Mouse (Mus musculus) hindbrain, embryonic 16.5 days (tissue): ENCODE data around the gene Gpr179. TPM values are rescaled to one million over a fixed set of nuclear protein-coding genes. Genes with fewer than 3 reads are reported as not detected.

Experiments used
- ATAC-seq: fragments of 200-750 bp; cut with Nextera tagmentation; 2 replicates; pipeline ENCODE4 v1.8.0; 2017; ENCODE audit warnings: moderate TSS enrichment, moderate library complexity
- H3K27ac ChIP-seq: fragments of 300-500 bp; sonication (generic); 2 replicates; pipeline ENCODE4 v1.5.1; 2014; ENCODE audit warnings: low read depth, mild to moderate bottlenecking, control low read depth, low read length, moderate library complexity
- H3K27me3 ChIP-seq: fragments of 300-500 bp; sonication (generic); replicated peaks from 2 replicates; pipeline ENCODE4 v1.6.1; 2014; ENCODE audit warnings: low read length; ENCODE audit not compliant: control insufficient read depth, insufficient read depth
- H3K36me3 ChIP-seq: fragments of 300-500 bp; sonication (generic); 2 replicates; pipeline ENCODE4 v1.6.1; 2014; ENCODE audit warnings: mild to moderate bottlenecking, low read length, moderate library complexity, mixed read lengths; ENCODE audit not compliant: control insufficient read depth, insufficient read depth
- H3K4me1 ChIP-seq: fragments of 300-500 bp; sonication (generic); 2 replicates; pipeline ENCODE4 v1.6.1; 2014; ENCODE audit warnings: low read depth, low read length; ENCODE audit not compliant: control insufficient read depth, insufficient read depth
- H3K4me2 ChIP-seq: fragments of 300-500 bp; sonication (generic); 2 replicates; pipeline ENCODE4 v1.6.1; 2014; ENCODE audit warnings: mild to moderate bottlenecking, low read length, control low read depth, moderate library complexity
- H3K4me3 ChIP-seq: fragments of 300-500 bp; sonication (generic); 2 replicates; pipeline ENCODE4 v1.5.1; 2014; ENCODE audit warnings: mild to moderate bottlenecking, low read length, control low read depth, moderate library complexity
- H3K9ac ChIP-seq: fragments of 300-500 bp; sonication (generic); 2 replicates; pipeline ENCODE4 v1.6.1; 2014; ENCODE audit warnings: low read depth, mild to moderate bottlenecking, control low read depth, low read length, moderate library complexity
- H3K9me3 ChIP-seq: fragments of 300-500 bp; sonication (generic); 2 replicates; pipeline ENCODE4 v1.6.1; 2014; ENCODE audit warnings: mild to moderate bottlenecking, low read length, moderate library complexity; ENCODE audit not compliant: control insufficient read depth
- WGBS: fragments of 180-500 bp; shearing (Covaris S2); extraction: QIAGEN DNeasy Blood & Tissue Kit; methylation state at CpG from one replicate; pipeline ENCODE4 v1.1.7; 2014; 5-methylcytosine and 5-hydroxymethylcytosine counted together
- polyA plus RNA-seq: library from polyadenylated mRNA; unstranded; fragments of >200 nt; fragmentation: Nextera tagmentation; extraction: Ambion mirVana; gene quantifications from 2 replicates; pipeline ENCODE4 v1.2.1, GENCODE M21; 2015

Gene Gpr179
- polyA plus RNA-seq, 1 experiment from 2014 or later: 0.43 TPM

DNA sequence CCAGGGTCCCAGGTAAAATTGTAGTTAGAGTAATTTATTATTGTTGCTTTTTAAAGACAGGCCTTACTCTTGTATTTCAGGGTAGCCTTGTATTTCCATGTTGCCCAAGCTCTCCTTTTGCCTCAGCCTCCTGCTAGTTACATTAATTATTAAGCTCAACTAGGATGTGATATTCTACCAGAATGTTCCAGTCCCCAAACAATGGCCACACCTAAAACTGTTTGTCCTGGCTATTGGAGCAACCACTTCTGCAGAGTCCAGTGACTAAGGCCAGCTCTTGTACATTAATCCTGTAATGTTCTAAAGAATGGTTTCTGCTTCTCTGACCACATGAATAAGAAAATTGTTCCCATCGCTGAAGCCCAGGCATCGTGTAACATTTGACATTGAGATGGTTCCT is 31.1 kb upstream of the Gpr179 start:
- Histone ChIP-seq H3K9me3 (no peaks in the 10 kb centered on the region), H3K27ac (no peak overlapping the region), H3K27me3 (no peaks in the 10 kb centered on the region), H3K36me3 (peaks cover 19% of the 10 kb centered on the region), H3K4me2 (no peak overlapping the region), H3K4me3 (no peak overlapping the region), H3K4me1 (no peaks in the 10 kb centered on the region), H3K9ac (no peak overlapping the region)
- no peak for ATAC-seq
- 92% methylated on average over 2 of the region's 2 CpGs for WGBS

DNA sequence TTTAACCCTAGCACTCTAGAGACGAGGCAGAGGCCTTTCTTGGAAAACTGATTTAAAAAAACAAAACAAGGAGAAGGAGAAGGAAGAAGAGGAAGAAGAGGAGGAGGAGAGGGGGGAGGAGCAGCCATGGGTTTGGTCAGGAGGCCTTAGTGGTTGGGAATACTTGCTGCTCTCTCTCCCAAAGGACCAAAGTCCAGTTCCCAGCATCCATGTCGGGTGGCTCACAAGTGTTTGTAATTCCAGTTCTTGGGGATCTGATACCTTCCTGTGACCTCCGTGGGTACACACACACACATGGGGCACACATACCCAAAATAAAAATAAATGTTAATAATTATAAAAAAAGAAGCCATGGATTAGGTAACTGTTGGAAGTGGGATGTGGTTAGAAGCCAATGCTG is 28.2 kb upstream of the Gpr179 start:
- Histone ChIP-seq H3K27me3 (no peaks in the 10 kb centered on the region), H3K9me3 (no peaks in the 10 kb centered on the region), H3K36me3 (peaks cover 25% of the 10 kb centered on the region), H3K4me3 (no peak overlapping the region), H3K4me2 (no peak overlapping the region), H3K9ac (no peak overlapping the region), H3K4me1 (no peaks in the 10 kb centered on the region), H3K27ac (no peak overlapping the region)
- no peak for ATAC-seq
- WGBS: 84% methylated on average over 3 of the region's 3 CpGs

DNA sequence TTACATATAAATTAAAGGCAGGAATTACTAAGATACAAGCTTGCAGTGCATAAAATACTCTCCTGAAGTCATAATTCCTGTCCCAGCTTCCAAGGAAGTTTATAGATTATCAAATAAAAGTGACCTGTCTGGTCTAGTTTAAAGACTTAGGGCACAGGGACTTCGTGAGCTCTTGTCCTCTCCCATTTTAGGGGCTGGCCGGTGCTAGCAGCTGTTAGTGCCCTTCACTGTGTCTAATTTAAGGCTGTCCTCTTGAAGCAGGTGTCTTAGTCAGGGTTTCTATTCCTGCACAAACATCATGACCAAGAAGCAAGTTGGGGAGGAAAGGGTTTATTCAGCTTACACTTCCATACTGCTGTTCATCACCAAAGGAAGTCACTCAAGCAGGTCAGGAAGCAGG is 21.5 kb upstream of the Gpr179 start:
- peaks cover 12% of the 10 kb centered on the region; the same call in 1 of the 2 replicates for H3K36me3 ChIP-seq
- no peaks in the 10 kb centered on the region for H3K27me3 ChIP-seq
- H3K27ac ChIP-seq: no peak overlapping the region
- no peaks in the 10 kb centered on the region for H3K9me3 ChIP-seq
- 92% methylated on average over 2 of the region's 2 CpGs for WGBS
- H3K9ac ChIP-seq: no peak overlapping the region
- no peak overlapping the region for H3K4me2 ChIP-seq
- no peak overlapping the region for H3K4me3 ChIP-seq
- ATAC-seq: no peak
- H3K4me1 ChIP-seq: peaks cover 8% of the 10 kb centered on the region

DNA sequence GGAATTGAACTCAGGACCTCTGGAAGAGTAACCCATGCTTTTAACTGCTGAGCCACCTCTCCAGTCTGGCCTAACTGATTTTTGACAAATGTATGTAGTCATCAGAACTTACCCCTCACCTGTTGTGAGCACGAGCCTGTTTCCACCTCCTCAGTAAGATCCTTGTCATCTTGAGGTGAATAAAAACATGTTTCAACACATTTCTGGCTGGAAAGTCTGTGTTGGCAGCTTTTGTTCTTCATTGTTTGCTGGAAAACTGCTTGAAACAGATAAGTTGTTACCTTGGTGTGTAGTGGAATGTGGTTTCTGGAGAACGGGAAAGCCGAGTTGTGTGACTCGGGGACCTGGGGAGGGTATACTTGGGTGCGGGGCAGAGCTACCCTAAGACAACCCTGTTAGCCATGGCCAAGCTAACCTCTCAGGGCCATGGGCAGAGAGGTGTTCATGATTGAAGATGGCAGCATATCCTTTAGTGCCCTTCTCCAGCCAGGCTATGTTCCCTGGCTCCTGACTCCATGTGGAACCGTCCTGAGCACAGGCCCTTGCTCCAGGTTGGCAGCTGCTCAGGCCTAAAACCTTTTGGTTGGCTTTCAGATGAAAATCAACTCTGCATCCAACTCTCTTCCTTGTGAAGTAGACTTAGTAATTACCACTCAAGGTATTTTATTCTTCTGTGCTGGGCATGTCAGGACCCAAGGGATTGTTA is 20.4 kb upstream of the Gpr179 start:
- H3K4me1 ChIP-seq: peaks cover 8% of the 10 kb centered on the region
- H3K9ac ChIP-seq: no peak overlapping the region
- 83% methylated on average over 6 of the region's 6 CpGs for WGBS
- no peaks in the 10 kb centered on the region for H3K9me3 ChIP-seq
- H3K4me2 ChIP-seq: no peak overlapping the region
- H3K27ac ChIP-seq: no peak overlapping the region
- H3K36me3 ChIP-seq: peaks cover 4% of the 10 kb centered on the region; the same call in 1 of the 2 replicates
- no peak overlapping the region for H3K4me3 ChIP-seq
- no peaks in the 10 kb centered on the region for H3K27me3 ChIP-seq
- no peak for ATAC-seq

DNA sequence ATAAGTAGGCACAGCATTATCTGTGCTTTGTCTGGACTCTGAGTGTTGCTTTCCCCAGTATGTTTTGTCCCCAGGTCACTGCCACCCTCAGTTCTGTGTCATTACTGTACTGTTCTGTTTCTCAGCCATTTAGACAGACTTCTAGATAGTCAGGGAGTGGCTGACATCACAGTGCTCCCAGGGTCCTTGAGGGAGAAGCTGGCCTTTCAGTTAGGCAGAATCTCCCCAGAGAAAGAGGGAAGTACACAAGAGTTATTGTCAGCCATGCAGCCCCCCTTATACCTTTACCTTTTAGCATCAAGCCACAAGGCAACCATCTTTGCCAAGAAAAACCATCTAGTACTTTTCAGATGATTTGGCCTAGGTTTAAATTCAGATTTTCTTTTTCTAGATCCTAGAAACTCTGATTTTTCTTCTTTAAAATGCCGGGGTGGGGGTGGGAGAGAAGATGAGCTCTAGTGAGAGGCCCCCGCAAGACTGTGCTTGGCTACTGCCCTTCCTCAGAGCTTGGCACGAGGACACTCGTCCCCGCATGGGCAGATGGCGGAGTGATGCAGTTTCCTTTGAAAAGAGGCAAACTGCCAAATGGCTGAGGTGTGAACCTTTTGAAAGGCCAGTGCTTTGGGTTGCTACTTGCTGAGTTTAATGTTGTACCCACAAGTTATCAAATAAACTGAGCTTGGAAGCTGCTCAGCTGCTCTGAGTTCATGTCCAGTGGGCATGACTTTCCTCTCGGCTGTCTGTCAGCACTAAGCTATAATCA is 18.6 kb upstream of the Gpr179 start:
- no peaks in the 10 kb centered on the region for H3K36me3 ChIP-seq
- H3K4me1 ChIP-seq: peaks cover 12% of the 10 kb centered on the region
- H3K9me3 ChIP-seq: no peaks in the 10 kb centered on the region
- WGBS: 52% methylated on average over 7 of the region's 7 CpGs
- H3K9ac ChIP-seq: no peak overlapping the region
- no peaks in the 10 kb centered on the region for H3K27me3 ChIP-seq
- ATAC-seq: 0 out of 2 replicates have a peak, but pooled peaks have one; percentile 52
- H3K27ac ChIP-seq: 0 out of 2 replicates have a peak overlapping the region, but pooled peaks have one; percentile 15
- no peak overlapping the region for H3K4me3 ChIP-seq
- H3K4me2 ChIP-seq: no peak overlapping the region

- Histone ChIP-seq H3K4me1 (peaks cover 31% of the 10 kb centered on the region), H3K27me3 (no peaks in the 10 kb centered on the region), H3K4me3 (no peak overlapping the region), H3K9me3 (no peaks in the 10 kb centered on the region), H3K4me2 (no peak overlapping the region), H3K9ac (no peak overlapping the region), H3K27ac (no peak overlapping the region), H3K36me3 (no peaks in the 10 kb centered on the region)
- 76% methylated on average over 5 of the region's 5 CpGs for WGBS
- ATAC-seq: no peak
Measured at GRCm38 (mm10) chr11:97368501-97368900, 16.6 kb upstream of the Gpr179 start.

DNA sequence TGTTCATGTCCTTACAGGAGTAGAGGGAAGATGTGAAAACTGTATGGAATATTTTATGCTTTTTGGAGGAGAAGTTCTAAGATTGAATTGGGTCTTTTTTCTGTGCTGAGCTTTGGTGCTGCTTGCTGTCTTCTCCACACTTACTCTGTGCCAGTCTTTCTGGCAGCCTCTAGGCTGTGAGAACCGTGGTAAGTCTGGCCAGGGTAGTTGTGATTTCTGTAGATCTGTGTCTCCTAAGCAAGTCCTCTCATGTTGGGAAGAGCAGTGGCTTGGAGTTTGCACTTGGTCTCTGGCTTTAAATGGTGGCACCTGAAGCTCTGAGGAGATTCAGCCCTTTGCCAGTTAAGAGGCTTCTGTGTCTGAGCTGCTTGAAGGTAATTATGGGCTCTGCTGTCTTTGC is 13.7 kb upstream of the Gpr179 start:
- Histone ChIP-seq H3K9ac (no peak overlapping the region; the same call in 1 of the 2 replicates), H3K36me3 (no peaks in the 10 kb centered on the region), H3K4me3 (no peak overlapping the region), H3K9me3 (no peaks in the 10 kb centered on the region), H3K4me1 (peaks cover 28% of the 10 kb centered on the region), H3K27ac (no peak overlapping the region), H3K4me2 (peak overlapping the region; percentile 97), H3K27me3 (no peaks in the 10 kb centered on the region)
- 43% methylated on average over 1 of the region's 1 CpGs for WGBS
- ATAC-seq: no peak

DNA sequence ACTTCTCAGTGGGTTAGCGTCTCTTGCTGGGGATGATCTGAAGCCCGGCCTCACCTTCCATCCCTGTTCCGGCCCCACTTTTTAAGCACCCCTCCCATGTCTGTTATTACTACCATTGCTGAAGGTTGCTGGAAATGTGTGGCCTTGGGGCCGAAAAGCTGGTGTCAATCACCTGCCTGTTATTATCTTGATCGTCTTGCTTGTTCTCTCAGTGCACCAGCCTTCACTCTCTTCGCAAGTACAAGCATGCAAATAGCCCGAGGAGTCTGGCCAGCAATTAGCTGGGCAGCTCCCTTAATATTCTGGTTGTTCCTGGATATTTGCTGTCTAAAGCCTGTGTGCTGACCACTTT is 11.7 kb upstream of the Gpr179 start:
- Histone ChIP-seq H3K4me3 (peak overlapping the region; percentile 89), H3K27me3 (no peaks in the 10 kb centered on the region), H3K27ac (no peak overlapping the region; the same call in none of the 2 replicates), H3K9me3 (no peaks in the 10 kb centered on the region), H3K4me1 (peaks cover 24% of the 10 kb centered on the region), H3K4me2 (peak overlapping the region; percentile 97), H3K36me3 (no peaks in the 10 kb centered on the region), H3K9ac (peak overlapping the region; percentile 86)
- ATAC-seq: no peak
- 3% methylated on average over 7 of the region's 7 CpGs for WGBS

- H3K9ac ChIP-seq: peak overlapping the region; percentile 86
- H3K4me3 ChIP-seq: peak overlapping the region; percentile 89
- H3K4me1 ChIP-seq: peaks cover 24% of the 10 kb centered on the region
- no peaks in the 10 kb centered on the region for H3K36me3 ChIP-seq
- no peaks in the 10 kb centered on the region for H3K9me3 ChIP-seq
- peak overlapping the region; percentile 89 for H3K27ac ChIP-seq
- H3K27me3 ChIP-seq: no peaks in the 10 kb centered on the region
- no peak for ATAC-seq
- H3K4me2 ChIP-seq: peak overlapping the region; percentile 97
- WGBS: under 1% methylated on average over 39 of the region's 49 CpGs
Measured at GRCm38 (mm10) chr11:97362943-97363643, 11.2 kb upstream of the Gpr179 start.
